Mouse (Mus musculus) MEL (cell line): ENCODE data around the gene N4bp2l2. TPM values are rescaled to one million over a fixed set of nuclear protein-coding genes. Genes with fewer than 3 reads are reported as not detected.

ENCODE experiments used
- DNase-seq: peaks from one replicate; pipeline ENCODE4 v3.0.0; 2011; ENCODE audit warnings: low read depth, low spot score
- H3K27ac ChIP-seq: 2 replicates; pipeline ENCODE4 v1.5.1; 2012; ENCODE audit warnings: low read depth, mild to moderate bottlenecking, control low read depth, low read length, moderate library complexity; ENCODE audit not compliant: control insufficient read depth
- H3K27me3 ChIP-seq, 2 experiments: fragments of 150-350 bp in 1 of 2; sonication (generic) in 1 of 2; 2 replicates each; pipeline ENCODE4 v1.6.1; 2012; ENCODE audit warnings: low read length in 2 of 2, mild to moderate bottlenecking in 2 of 2, improper control_type of control experiment in 1 of 2, moderate library complexity in 1 of 2; ENCODE audit not compliant: insufficient read depth in 2 of 2, control insufficient read depth in 1 of 2
- H3K36me3 ChIP-seq, 2 experiments: 2 replicates each; pipeline ENCODE4 v1.6.1; 2012 to 2014; ENCODE audit warnings: low read length in 2 of 2, improper control_type of control experiment in 1 of 2, inconsistent platforms in 1 of 2, mild to moderate bottlenecking in 1 of 2; ENCODE audit not compliant: insufficient read depth in 2 of 2, control insufficient read depth in 1 of 2
- H3K4me1 ChIP-seq, 2 experiments: fragments of 150-350 bp in 1 of 2; sonication (generic) in 1 of 2; 2 replicates each; pipeline ENCODE4 v1.6.1; 2012; ENCODE audit warnings: low read length in 2 of 2, improper control_type of control experiment in 1 of 2, mild to moderate bottlenecking in 1 of 2; ENCODE audit not compliant: insufficient read depth in 2 of 2, control insufficient read depth in 1 of 2
- H3K4me3 ChIP-seq, 2 experiments: fragments of 150-350 bp in 1 of 2; sonication (generic) in 1 of 2; 2 replicates each; pipeline ENCODE4 v1.5.1; 2012; ENCODE audit warnings: low read depth in 2 of 2, low read length in 2 of 2, mild to moderate bottlenecking in 2 of 2, moderate library complexity in 2 of 2, control low read depth in 1 of 2, improper control_type of control experiment in 1 of 2; ENCODE audit not compliant: control insufficient read depth in 1 of 2, insufficient read depth in 1 of 2
- H3K79me2 ChIP-seq: 2 replicates; pipeline ENCODE4 v1.6.1; 2012; ENCODE audit warnings: mild to moderate bottlenecking, low read length, moderate library complexity; ENCODE audit not compliant: control insufficient read depth, poor library complexity, insufficient read depth
- H3K9ac ChIP-seq: 2 replicates; pipeline ENCODE4 v1.6.1; 2012; ENCODE audit warnings: low read depth, mild to moderate bottlenecking, control low read depth, low read length, moderate library complexity; ENCODE audit not compliant: control insufficient read depth, poor library complexity, severe bottlenecking
- H3K9me3 ChIP-seq: fragments of 150-350 bp; sonication (generic); replicated peaks from 2 replicates; pipeline ENCODE4 v1.6.1; 2012; ENCODE audit warnings: mild to moderate bottlenecking, low read length, improper control_type of control experiment, moderate library complexity; ENCODE audit not compliant: insufficient read depth
- CHD2 ChIP-seq: IDR thresholded peaks from 2 replicates; pipeline ENCODE4 v1.6.1; 2011; ENCODE audit warnings: low read length, improper control_type of control experiment
- CTCF ChIP-seq, 3 experiments: IDR thresholded peaks in 2 of 3; conservative IDR thresholded peaks in 1 of 3; 2 replicates each; pipeline ENCODE4 v1.5.1; 2011 to 2012; ENCODE audit warnings: low read length in 3 of 3, low read depth in 2 of 3, mild to moderate bottlenecking in 2 of 3, improper control_type of control experiment in 1 of 3, inconsistent platforms in 1 of 3, mixed read lengths in 1 of 3, moderate library complexity in 1 of 3; ENCODE audit not compliant: control insufficient read depth in 1 of 3, insufficient read depth in 1 of 3, poor library complexity in 1 of 3, severe bottlenecking in 1 of 3
- ELF1 ChIP-seq: IDR thresholded peaks from 2 replicates; pipeline ENCODE4 v1.6.1; 2014; ENCODE audit warnings: low read depth, mild to moderate bottlenecking, inconsistent platforms, low read length, improper control_type of control experiment, moderate library complexity
- EP300 ChIP-seq, 2 experiments: IDR thresholded peaks; 2 replicates each; pipeline ENCODE4 v1.6.1; 2011; ENCODE audit warnings: improper control_type of control experiment in 2 of 2, low read length in 2 of 2, low read depth in 1 of 2, mild to moderate bottlenecking in 1 of 2
- ETS1 ChIP-seq: IDR thresholded peaks from 2 replicates; pipeline ENCODE4 v1.6.1; 2012; ENCODE audit warnings: low read depth, mild to moderate bottlenecking, inconsistent platforms, low read length, improper control_type of control experiment, moderate library complexity
- GATA1 ChIP-seq: IDR thresholded peaks from 2 replicates; pipeline ENCODE4 v1.6.1; 2011; ENCODE audit warnings: low read depth, low read length, improper control_type of control experiment
- HCFC1 ChIP-seq: IDR thresholded peaks from 2 replicates; pipeline ENCODE4 v1.6.1; 2012; ENCODE audit warnings: low read depth, mild to moderate bottlenecking, inconsistent platforms, low read length, improper control_type of control experiment, moderate library complexity
- JUND ChIP-seq: IDR thresholded peaks from 2 replicates; pipeline ENCODE4 v1.6.1; 2011; ENCODE audit warnings: low read depth, mild to moderate bottlenecking, improper control_type of control experiment, low read length
- KAT2A ChIP-seq: conservative IDR thresholded peaks from 2 replicates; pipeline ENCODE4 v1.6.1; 2012; ENCODE audit warnings: low read depth, low read length, improper control_type of control experiment, inconsistent platforms
- MAFK ChIP-seq: IDR thresholded peaks from 2 replicates; pipeline ENCODE4 v1.6.1; 2011; ENCODE audit warnings: low read depth, mild to moderate bottlenecking, low read length, improper control_type of control experiment, borderline replicate concordance
- MAX ChIP-seq: IDR thresholded peaks from 2 replicates; pipeline ENCODE4 v1.6.1; 2011; ENCODE audit warnings: low read length, improper control_type of control experiment
- MAZ ChIP-seq: IDR thresholded peaks from 2 replicates; pipeline ENCODE4 v1.6.1; 2012; ENCODE audit warnings: low read depth, mild to moderate bottlenecking, inconsistent platforms, low read length, improper control_type of control experiment
- MEF2A ChIP-seq: IDR thresholded peaks from 2 replicates; pipeline ENCODE4 v1.6.1; 2014; ENCODE audit warnings: low read depth, mild to moderate bottlenecking, inconsistent platforms, low read length, improper control_type of control experiment; ENCODE audit not compliant: poor library complexity, insufficient replicate concordance, severe bottlenecking; ENCODE audit errors: extremely low read depth
- MXI1 ChIP-seq: IDR thresholded peaks from 2 replicates; pipeline ENCODE4 v1.6.1; 2011; ENCODE audit warnings: mild to moderate bottlenecking, low read depth, low read length, improper control_type of control experiment
- MYC ChIP-seq: IDR thresholded peaks from 2 replicates; pipeline ENCODE4 v1.6.1; 2011; ENCODE audit warnings: low read depth, mild to moderate bottlenecking, low read length, improper control_type of control experiment, moderate library complexity
- NELFE ChIP-seq: IDR thresholded peaks from 2 replicates; pipeline ENCODE4 v1.6.1; 2011; ENCODE audit warnings: low read depth, low read length, improper control_type of control experiment
- POLR2A ChIP-seq, 2 experiments: IDR thresholded peaks; 2 replicates each; pipeline ENCODE4 v1.6.1; 2011 to 2012; ENCODE audit warnings: low read length in 2 of 2, mild to moderate bottlenecking in 2 of 2, control low read depth in 1 of 2, improper control_type of control experiment in 1 of 2, low read depth in 1 of 2, moderate library complexity in 1 of 2; ENCODE audit not compliant: control insufficient read depth in 1 of 2, insufficient read depth in 1 of 2, poor library complexity in 1 of 2
- POLR2AphosphoS2 ChIP-seq: IDR thresholded peaks from 2 replicates; pipeline ENCODE4 v1.6.1; 2011; ENCODE audit warnings: low read length, improper control_type of control experiment
- RAD21 ChIP-seq: IDR thresholded peaks from 2 replicates; pipeline ENCODE4 v1.6.1; 2011; ENCODE audit warnings: mild to moderate bottlenecking, low read depth, low read length, improper control_type of control experiment
- RCOR1 ChIP-seq: IDR thresholded peaks from 2 replicates; pipeline ENCODE4 v1.6.1; 2012; ENCODE audit warnings: low read depth, mild to moderate bottlenecking, inconsistent platforms, low read length, improper control_type of control experiment
- SIN3A ChIP-seq: IDR thresholded peaks from 2 replicates; pipeline ENCODE4 v1.6.1; 2012; ENCODE audit warnings: low read length, improper control_type of control experiment, inconsistent platforms
- SMC3 ChIP-seq: IDR thresholded peaks from 2 replicates; pipeline ENCODE4 v1.6.1; 2011; ENCODE audit warnings: low read depth, low read length, improper control_type of control experiment
- TBP ChIP-seq: IDR thresholded peaks from 2 replicates; pipeline ENCODE4 v1.8.0; 2011; ENCODE audit warnings: low read depth, low read length, improper control_type of control experiment
- TCF12 ChIP-seq: IDR thresholded peaks from 2 replicates; pipeline ENCODE4 v1.6.1; 2014; ENCODE audit warnings: low read depth, mild to moderate bottlenecking, inconsistent platforms, low read length, improper control_type of control experiment, moderate library complexity
- UBTF ChIP-seq: IDR thresholded peaks from 2 replicates; pipeline ENCODE4 v1.6.1; 2012; ENCODE audit warnings: low read depth, mild to moderate bottlenecking, inconsistent platforms, low read length, improper control_type of control experiment, moderate library complexity, borderline replicate concordance; ENCODE audit not compliant: insufficient read depth
- ZC3H11A ChIP-seq: IDR thresholded peaks from 2 replicates; pipeline ENCODE4 v1.6.1; 2012; ENCODE audit warnings: low read depth, mild to moderate bottlenecking, inconsistent platforms, low read length, improper control_type of control experiment
- ZKSCAN1 ChIP-seq: IDR thresholded peaks from 2 replicates; pipeline ENCODE4 v1.6.1; 2012; ENCODE audit warnings: low read depth, mild to moderate bottlenecking, inconsistent platforms, low read length, improper control_type of control experiment, moderate library complexity
- ZMIZ1 ChIP-seq: IDR thresholded peaks from 2 replicates; pipeline ENCODE4 v1.6.1; 2012; ENCODE audit warnings: low read depth, mild to moderate bottlenecking, inconsistent platforms, low read length, improper control_type of control experiment, moderate library complexity
- ZNF384 ChIP-seq: IDR thresholded peaks from 2 replicates; pipeline ENCODE4 v1.6.1; 2012; ENCODE audit warnings: low read depth, mild to moderate bottlenecking, inconsistent platforms, low read length, improper control_type of control experiment
- polyA plus RNA-seq, 2 experiments: library from polyadenylated mRNA; stranded (reverse) in 1 of 2; unstranded in 1 of 2; fragments of >175 nt in 1 of 2; fragments of >200 nt in 1 of 2; gene quantifications; 2 replicates each; pipeline versions ENCODE4 v1.2.1 to v1.2.4; 2012; ENCODE audit warnings: low replicate concordance in 2 of 2, low read depth in 1 of 2; ENCODE audit not compliant: insufficient read length in 2 of 2, insufficient read depth in 1 of 2, missing spikeins in 1 of 2
- total RNA-seq: library from RNA; depleted of rRNA; stranded (reverse); fragments of 300-350 nt; gene quantifications from 2 replicates; pipeline ENCODE4 v1.2.3, GENCODE M21; 2012

Gene N4bp2l2
- total and polyA plus RNA-seq, 3 experiments, result 67.5 to 74.9 TPM; not detected in 1

- no peaks in the 10 kb centered on the region for H3K27me3 ChIP-seq
- DNase-seq, result peak; percentile 100
- peaks cover 15 to 31% of the 10 kb centered on the region in 2 experiments for H3K36me3 ChIP-seq
- peaks cover 44% of the 10 kb centered on the region for H3K79me2 ChIP-seq
- H3K9ac ChIP-seq, result peak overlapping the region; percentile 99
- no peaks in the 10 kb centered on the region for H3K9me3 ChIP-seq
- peak overlapping the region; percentile 55 to 98 for H3K4me3 ChIP-seq
- H3K4me1 ChIP-seq, result peaks cover 5 to 24% of the 10 kb centered on the region in 2 experiments; a peak in 3 of 4 replicates
- peak overlapping the region; percentile 99 for H3K27ac ChIP-seq
- peak; percentile 47; the same call in 1 of the 2 replicates for TF ChIP-seq TCF12
- no peak for TF ChIP-seq ZMIZ1
- TF ChIP-seq ZKSCAN1, result no peak
- no peak for TF ChIP-seq MAFK
- no peak for TF ChIP-seq UBTF
- peak; percentile 68; the same call in 1 of the 2 replicates for TF ChIP-seq POLR2AphosphoS2
- TF ChIP-seq RAD21, result peak; percentile 92
- TF ChIP-seq MAZ, result peak; percentile 97
- TF ChIP-seq JUND, result no peak
- peak; percentile 98 for TF ChIP-seq SIN3A
- no peak; the same call in 1 of the 2 replicates for TF ChIP-seq MEF2A
- peak; percentile 66 to 80 for TF ChIP-seq POLR2A (IDR thresholded peaks at IDR 0.05; ENCODE audit: control insufficient read depth in 1 of 2, insufficient read depth in 1 of 2, low read depth in 1 of 2, low read length in 2 of 2, poor library complexity in 1 of 2)
- TF ChIP-seq EP300 (IDR thresholded peaks at IDR 0.05; ENCODE audit: low read depth in 1 of 2, low read length in 2 of 2), result peak in 1 of 2 experiments; percentile 37; a peak in 1 of 4 replicates
- peak; percentile 86 to 100 (median 95) for TF ChIP-seq CTCF (IDR thresholded peaks at IDR 0.05 in 2 of 3, conservative IDR thresholded peaks at IDR 0.05 in 1 of 3; ENCODE audit: control insufficient read depth in 1 of 3, insufficient read depth in 1 of 3, low read depth in 2 of 3, low read length in 3 of 3, poor library complexity in 1 of 3, severe bottlenecking in 1 of 3)
- peak; percentile 95 for TF ChIP-seq HCFC1
- peak; percentile 75 for TF ChIP-seq ELF1
- TF ChIP-seq ETS1, result peak; percentile 52; the same call in 1 of the 2 replicates
- peak; percentile 89 for TF ChIP-seq ZNF384
- TF ChIP-seq RCOR1, result no peak
- peak; percentile 66; the same call in 1 of the 2 replicates for TF ChIP-seq MYC
- peak; percentile 69 for TF ChIP-seq NELFE
- TF ChIP-seq ZC3H11A, result peak; percentile 87
- TF ChIP-seq TBP, result peak; percentile 83
- TF ChIP-seq MAX, result peak; percentile 71
- TF ChIP-seq GATA1, result peak; percentile 34; the same call in 1 of the 2 replicates
- TF ChIP-seq KAT2A, result peak; percentile 98
- peak; percentile 56; the same call in 1 of the 2 replicates for TF ChIP-seq MXI1
- peak; percentile 96 for TF ChIP-seq SMC3
- peak; percentile 38; the same call in 1 of the 2 replicates for TF ChIP-seq CHD2
Observed at GRCm38 (mm10) chr5:150665132-150665954, 640 bp downstream of the N4bp2l2 start.
